Mouse (Mus musculus) neural tube, embryonic 13.5 days (tissue): Measurements from ENCODE around the gene Reep3. TPM values are rescaled to one million over a fixed set of nuclear protein-coding genes. Genes with fewer than 3 reads are reported as not detected.
"Not testable (repeated sequence)": the region's sequence is repeated elsewhere in the genome, so short reads cannot be mapped to it uniquely, and the experiment has no call there.

ENCODE experiments used
- ATAC-seq: fragments of 200-750 bp; cut with Nextera tagmentation; 2 replicates; pipeline ENCODE4 v1.8.0; 2017; ENCODE audit warnings: low read depth, mild to moderate bottlenecking, moderate TSS enrichment, moderate library complexity
- H3K27ac ChIP-seq: fragments of 300-500 bp; sonication (generic); replicated peaks from 2 replicates; pipeline ENCODE4 v1.5.1; 2015; ENCODE audit warnings: moderate library complexity, mild to moderate bottlenecking, inconsistent platforms
- H3K27me3 ChIP-seq: fragments of 300-500 bp; sonication (generic); 2 replicates; pipeline ENCODE4 v1.6.1; 2015; ENCODE audit warnings: mild to moderate bottlenecking, inconsistent platforms
- H3K36me3 ChIP-seq: fragments of 300-500 bp; sonication (generic); 2 replicates; pipeline ENCODE4 v1.6.1; 2015; ENCODE audit warnings: mild to moderate bottlenecking, inconsistent platforms
- H3K4me1 ChIP-seq: fragments of 300-500 bp; sonication (generic); replicated peaks from 2 replicates; pipeline ENCODE4 v1.6.1; 2015; ENCODE audit warnings: inconsistent platforms
- H3K4me2 ChIP-seq: fragments of 300-500 bp; sonication (generic); 2 replicates; pipeline ENCODE4 v1.6.1; 2015; ENCODE audit warnings: inconsistent platforms, mild to moderate bottlenecking, moderate library complexity
- H3K4me3 ChIP-seq: fragments of 300-500 bp; sonication (generic); 2 replicates; pipeline ENCODE4 v1.5.1; 2015; ENCODE audit warnings: mild to moderate bottlenecking, inconsistent platforms
- H3K9ac ChIP-seq: fragments of 300-500 bp; sonication (generic); 2 replicates; pipeline ENCODE4 v1.6.1; 2015; ENCODE audit warnings: moderate library complexity, mild to moderate bottlenecking, inconsistent platforms
- H3K9me3 ChIP-seq: fragments of 300-500 bp; sonication (generic); 2 replicates; pipeline ENCODE4 v1.6.1; 2016; ENCODE audit warnings: inconsistent platforms
- WGBS: fragments of 180-500 bp; shearing (Covaris S2); methylation state at CpG from one replicate; pipeline ENCODE4 v1.1.7; 2015; 5-methylcytosine and 5-hydroxymethylcytosine counted together
- polyA plus RNA-seq: library from polyadenylated mRNA; unstranded; fragments of >200 nt; fragmentation: Nextera tagmentation; extraction: Ambion mirVana; gene quantifications from 2 replicates; pipeline ENCODE4 v1.2.1, GENCODE M21; 2015

Reep3 gene
- polyA plus RNA-seq, 1 experiment from 2014 or later, result 54.6 TPM

- Histone ChIP-seq H3K9me3 (no peaks in the 10 kb centered on the region), H3K27me3 (no peaks in the 10 kb centered on the region), H3K27ac (no peak overlapping the region), H3K4me3 (no peak overlapping the region), H3K4me2 (no peak overlapping the region), H3K9ac (no peak overlapping the region), H3K36me3 (peaks cover 41% of the 10 kb centered on the region), H3K4me1 (peaks cover 18% of the 10 kb centered on the region)
- no peak for ATAC-seq
- 78% methylated on average over 2 of the region's 2 CpGs for WGBS
Observed at GRCm38 (mm10) chr10:67017315-67017714, 79.4 kb downstream of the Reep3 start.

- H3K27ac ChIP-seq, result no peak overlapping the region
- H3K36me3 ChIP-seq, result peaks cover 40% of the 10 kb centered on the region
- no peak overlapping the region for H3K4me3 ChIP-seq
- H3K9me3 ChIP-seq, result no peaks in the 10 kb centered on the region
- no peak for ATAC-seq
- H3K4me2 ChIP-seq, result no peak overlapping the region
- no peak overlapping the region for H3K9ac ChIP-seq
- no peaks in the 10 kb centered on the region for H3K27me3 ChIP-seq
- WGBS, result 76% methylated on average over 4 of the region's 4 CpGs
- peaks cover 18% of the 10 kb centered on the region for H3K4me1 ChIP-seq
Observed at GRCm38 (mm10) chr10:67016615-67017278, 80.0 kb downstream of the Reep3 start.

- Histone ChIP-seq H3K36me3 (peaks cover 28% of the 10 kb centered on the region), H3K4me2 (no peak overlapping the region), H3K4me1 (peaks cover 18% of the 10 kb centered on the region), H3K9ac (no peak overlapping the region), H3K4me3 (no peak overlapping the region), H3K27me3 (no peaks in the 10 kb centered on the region), H3K27ac (no peak overlapping the region), H3K9me3 (no peaks in the 10 kb centered on the region)
- ATAC-seq, result no peak
- WGBS, result 90% methylated on average over 12 of the region's 12 CpGs
Observed at GRCm38 (mm10) chr10:67014746-67015145, 82.0 kb downstream of the Reep3 start.

GRCm38 (mm10) chr10:67010521-67010920, 86.2 kb downstream of the Reep3 start:
- Histone ChIP-seq H3K27me3 (no peaks in the 10 kb centered on the region), H3K27ac (no peak overlapping the region), H3K4me2 (no peak overlapping the region), H3K36me3 (peaks cover 26% of the 10 kb centered on the region), H3K4me1 (peaks cover under 1% of the 10 kb centered on the region; the same call in 1 of the 2 replicates), H3K9me3 (no peaks in the 10 kb centered on the region), H3K9ac (no peak overlapping the region), H3K4me3 (no peak overlapping the region)
- no peak for ATAC-seq
- WGBS, result 90% methylated on average over 12 of the region's 12 CpGs

- peak overlapping the region; percentile 70 for H3K4me2 ChIP-seq
- peaks cover 41% of the 10 kb centered on the region for H3K4me1 ChIP-seq
- no peaks in the 10 kb centered on the region for H3K36me3 ChIP-seq
- peak overlapping the region; percentile 88 for H3K27ac ChIP-seq
- no peaks in the 10 kb centered on the region for H3K27me3 ChIP-seq
- no peaks in the 10 kb centered on the region for H3K9me3 ChIP-seq
- peak overlapping the region; percentile 32; the same call in 1 of the 2 replicates for H3K4me3 ChIP-seq
- H3K9ac ChIP-seq, result peak overlapping the region; percentile 63
- ATAC-seq, result peak; percentile 19; the same call in 1 of the 2 replicates
- under 1% methylated on average over 12 of the region's 12 CpGs for WGBS
Observed at GRCm38 (mm10) chr10:67004527-67005042, 92.2 kb downstream of the Reep3 start.

GRCm38 (mm10) chr10:67003743-67004526, 92.8 kb downstream of the Reep3 start:
- Histone ChIP-seq H3K27me3 (no peaks in the 10 kb centered on the region), H3K4me3 (peak overlapping the region; percentile 32), H3K27ac (peak overlapping the region; percentile 88), H3K4me1 (peaks cover 41% of the 10 kb centered on the region), H3K9me3 (no peaks in the 10 kb centered on the region), H3K36me3 (no peaks in the 10 kb centered on the region), H3K9ac (peak overlapping the region; percentile 63), H3K4me2 (peak overlapping the region; percentile 70)
- ATAC-seq, result peak; percentile 70
- under 1% methylated on average over 22 of the region's 22 CpGs for WGBS

GRCm38 (mm10) chr10:67003009-67003742, 93.6 kb downstream of the Reep3 start:
- WGBS, result 1% methylated on average over 25 of the region's 25 CpGs
- ATAC-seq, result peak; percentile 76
- no peaks in the 10 kb centered on the region for H3K27me3 ChIP-seq
- peak overlapping the region; percentile 88 for H3K27ac ChIP-seq
- peak overlapping the region; percentile 63 for H3K9ac ChIP-seq
- H3K4me2 ChIP-seq, result peak overlapping the region; percentile 70
- H3K4me3 ChIP-seq, result peak overlapping the region; percentile 32
- H3K4me1 ChIP-seq, result peaks cover 41% of the 10 kb centered on the region
- H3K36me3 ChIP-seq, result no peaks in the 10 kb centered on the region
- no peaks in the 10 kb centered on the region for H3K9me3 ChIP-seq

GRCm38 (mm10) chr10:67002207-67003008, 94.3 kb downstream of the Reep3 start:
- H3K27me3 ChIP-seq, result no peaks in the 10 kb centered on the region
- peaks cover 41% of the 10 kb centered on the region for H3K4me1 ChIP-seq
- peak overlapping the region; percentile 63 for H3K9ac ChIP-seq
- WGBS, result 13% methylated on average over 30 of the region's 30 CpGs
- H3K4me2 ChIP-seq, result peak overlapping the region; percentile 70
- peak; percentile 58 for ATAC-seq
- H3K4me3 ChIP-seq, result peak overlapping the region; percentile 32
- H3K27ac ChIP-seq, result peak overlapping the region; percentile 88
- no peaks in the 10 kb centered on the region for H3K9me3 ChIP-seq
- H3K36me3 ChIP-seq, result no peaks in the 10 kb centered on the region

GRCm38 (mm10) chr10:67000958-67001615, 95.7 kb downstream of the Reep3 start:
- not testable (repeated sequence) for ATAC-seq, H3K9ac ChIP-seq, H3K27me3 ChIP-seq, H3K4me2 ChIP-seq, H3K36me3 ChIP-seq, H3K27ac ChIP-seq, H3K4me3 ChIP-seq, H3K9me3 ChIP-seq
- H3K4me1 ChIP-seq, result peaks cover 41% of the 10 kb centered on the region
- 90% methylated on average over 13 of the region's 13 CpGs for WGBS

- Histone ChIP-seq H3K4me3 (no peak overlapping the region), H3K36me3 (no peaks in the 10 kb centered on the region), H3K27ac (no peak overlapping the region), H3K4me2 (no peak overlapping the region), H3K4me1 (peaks cover 41% of the 10 kb centered on the region), H3K9ac (no peak overlapping the region), H3K9me3 (no peaks in the 10 kb centered on the region), H3K27me3 (no peaks in the 10 kb centered on the region)
- no peak for ATAC-seq
- WGBS, result 93% methylated on average over 5 of the region's 5 CpGs
Observed at GRCm38 (mm10) chr10:67000136-67000535, 96.6 kb downstream of the Reep3 start.

GRCm38 (mm10) chr10:66998770-66999169, 98.0 kb downstream of the Reep3 start:
- 95% methylated on average over 7 of the region's 7 CpGs for WGBS

More at GRCm38 (mm10) chr10:66998770-66999169, 98.0 kb downstream of the Reep3 start:
- H3K4me1 ChIP-seq, result peaks cover 40% of the 10 kb centered on the region
- H3K9ac ChIP-seq, result no peak overlapping the region
- H3K9me3 ChIP-seq, result no peaks in the 10 kb centered on the region
- H3K27ac ChIP-seq, result no peak overlapping the region
- no peak overlapping the region for H3K4me3 ChIP-seq
- H3K36me3 ChIP-seq, result no peaks in the 10 kb centered on the region
- no peaks in the 10 kb centered on the region for H3K27me3 ChIP-seq
- no peak for ATAC-seq
- H3K4me2 ChIP-seq, result no peak overlapping the region
